Mouse (Mus musculus): Measurements from ENCODE around the gene Ephx3. TPM values are rescaled to one million over a fixed set of nuclear protein-coding genes. Genes with fewer than 3 reads are reported as not detected.

Gene Ephx3
- polyA plus RNA-seq (2012; fragmentation: generic; extraction: Trizol): 0.12 TPM

DNA sequence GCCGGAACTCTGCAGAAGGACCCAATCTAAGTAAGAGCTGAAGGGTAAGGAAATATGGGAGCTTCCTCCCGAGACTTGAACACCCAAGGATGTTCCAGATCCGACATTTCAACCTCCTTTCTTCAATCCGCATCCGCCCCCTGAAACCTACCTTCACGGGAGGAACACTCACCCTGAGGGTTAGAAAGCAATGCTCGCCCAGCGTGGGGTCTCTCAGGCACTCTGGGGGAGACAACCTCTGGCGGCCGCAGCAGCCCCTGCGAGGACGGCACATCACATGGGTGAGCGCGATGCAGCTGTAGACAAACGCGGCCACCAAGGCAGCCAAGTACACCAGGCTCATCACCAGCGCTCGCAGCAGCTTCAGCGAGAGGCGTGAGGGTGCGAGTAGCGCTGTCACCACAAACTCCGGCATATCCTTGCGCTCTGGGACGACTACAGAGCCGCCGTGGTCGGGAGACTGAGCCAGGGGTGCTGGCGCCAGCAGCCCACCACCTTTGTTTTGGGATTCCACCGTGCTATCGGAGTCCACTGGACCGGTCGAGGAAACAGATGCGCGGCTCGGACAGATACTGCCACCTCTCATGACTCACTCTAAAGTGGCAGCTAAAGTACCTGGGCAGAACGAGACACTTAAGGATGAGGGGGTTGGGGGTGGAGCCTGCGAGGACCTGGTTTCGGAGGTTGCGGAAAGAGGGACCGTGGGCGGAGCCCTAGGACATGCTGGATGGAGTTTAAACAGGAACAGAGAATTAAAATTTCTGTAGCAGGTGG lies at the start of gene Ephx3:
TSS of gene Ephx3 (minus strand) at position 687 of the 774 bp plus-strand sequence.
- TF ChIP-seq TCF12 (IDR thresholded peaks at IDR 0.05; ENCODE audit: insufficient read depth, poor library complexity, severe bottlenecking): no peak
- TF ChIP-seq POLR2A (IDR thresholded peaks at IDR 0.05; ENCODE audit: insufficient read length, low read depth): peak; percentile 31
- no peak for TF ChIP-seq SRF (IDR thresholded peaks at IDR 0.05; ENCODE audit: control insufficient read depth, insufficient read length, low read depth)
- TF ChIP-seq TCF3 (IDR thresholded peaks at IDR 0.05; ENCODE audit: insufficient read length, low read depth): no peak
- H3K4me2 ChIP-seq (ENCODE audit: low read depth): no peak within 1 kb of the TSS
- H3K4me3 ChIP-seq: no peak within 1 kb of the TSS
- H3ac ChIP-seq (ENCODE audit: control insufficient read depth, insufficient read length): no peak within 1 kb of the TSS
- H3K36me3 ChIP-seq (ENCODE audit: control insufficient read depth, insufficient read depth): no peaks in the 10 kb centered on the region
- no peaks in the 10 kb centered on the region for H3K79me2 ChIP-seq (ENCODE audit: control insufficient read depth, insufficient read depth)
- no peaks in the 10 kb centered on the region for H3K27me3 ChIP-seq (ENCODE audit: control insufficient read depth, insufficient read depth, insufficient read length)

- Histone ChIP-seq H3K36me3 (ENCODE audit: control insufficient read depth, insufficient read depth) (peaks cover 14% of the 10 kb centered on the region), H3K27me3 (ENCODE audit: control insufficient read depth, insufficient read depth, insufficient read length) (no peaks in the 10 kb centered on the region), H3K4me3 (no peak overlapping the region), H3ac (ENCODE audit: control insufficient read depth, insufficient read length) (no peak overlapping the region), H3K79me2 (ENCODE audit: control insufficient read depth, insufficient read depth) (peaks cover 91% of the 10 kb centered on the region), H3K4me2 (ENCODE audit: low read depth) (no peak overlapping the region)
- TF ChIP-seq E2F4 (IDR thresholded peaks at IDR 0.05; ENCODE audit: insufficient read depth) (no peak), CEBPB (IDR thresholded peaks at IDR 0.05; ENCODE audit: insufficient read depth, poor library complexity, severe bottlenecking) (no peak), TCF12 (IDR thresholded peaks at IDR 0.05; ENCODE audit: insufficient read depth, poor library complexity, severe bottlenecking) (no peak), SRF (IDR thresholded peaks at IDR 0.05; ENCODE audit: control insufficient read depth, insufficient read length, low read depth) (no peak), TCF3 (IDR thresholded peaks at IDR 0.05; ENCODE audit: insufficient read length, low read depth) (no peak), POLR2AphosphoS2 (IDR thresholded peaks at IDR 0.05; ENCODE audit: insufficient read length, low read depth) (no peak), USF1 (IDR thresholded peaks at IDR 0.05; ENCODE audit: low read depth) (no peak), REST (IDR thresholded peaks at IDR 0.05; ENCODE audit: insufficient read depth, insufficient read length) (no peak), MAX (IDR thresholded peaks at IDR 0.05; ENCODE audit: low read depth) (no peak), MYOG (IDR thresholded peaks at IDR 0.05; ENCODE audit: control insufficient read depth in 1 of 3, insufficient read depth in 1 of 3, insufficient read length in 2 of 3, low read depth in 2 of 3) (no peak), POLR2A (IDR thresholded peaks at IDR 0.05; ENCODE audit: insufficient read length, low read depth) (no peak), MYOD1 (IDR thresholded peaks at IDR 0.05; ENCODE audit: control insufficient read depth in 1 of 3, insufficient read length in 2 of 3, low read depth in 2 of 3) (no peak)
Observed at GRCm38 (mm10) chr17:32238589-32238988, 49.2 kb upstream of the Ephx3 start.

DNA sequence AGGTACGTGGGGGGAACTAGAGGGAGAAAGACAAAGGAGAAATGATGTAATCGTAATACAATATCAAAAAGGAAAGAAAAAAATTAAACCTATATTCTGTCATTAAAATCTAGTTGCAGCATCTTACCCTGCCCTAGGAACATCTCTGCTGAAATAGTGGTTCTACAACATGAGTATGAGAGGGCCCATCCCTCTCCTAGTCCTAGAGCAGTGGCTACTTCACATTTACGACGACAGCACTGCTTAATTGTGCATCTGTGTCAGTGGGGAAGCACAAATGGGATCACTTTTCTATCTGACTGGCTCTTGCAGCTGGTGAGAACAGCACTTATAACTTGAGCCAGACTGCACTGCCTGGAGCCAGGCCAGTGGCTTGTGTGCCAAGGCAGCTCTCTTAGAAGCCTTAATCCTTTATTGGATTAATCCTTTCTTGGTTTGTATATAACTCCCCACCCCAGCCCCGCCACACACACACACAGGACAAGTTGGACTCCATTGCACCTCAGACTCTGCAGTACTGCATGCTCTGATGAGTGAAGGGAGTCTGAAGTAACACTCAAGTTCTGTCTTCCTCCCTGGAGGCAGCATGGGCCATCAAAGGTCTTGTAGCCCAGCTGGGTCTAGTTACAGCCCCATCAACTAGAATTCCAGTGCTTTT lies 46.3 kb upstream of the Ephx3 start:
- TF ChIP-seq SRF (IDR thresholded peaks at IDR 0.05; ENCODE audit: control insufficient read depth, insufficient read length, low read depth): no peak
- no peak for TF ChIP-seq REST (IDR thresholded peaks at IDR 0.05; ENCODE audit: insufficient read depth, insufficient read length)
- no peak for TF ChIP-seq USF1 (IDR thresholded peaks at IDR 0.05; ENCODE audit: low read depth)
- no peak for TF ChIP-seq TCF3 (IDR thresholded peaks at IDR 0.05; ENCODE audit: insufficient read length, low read depth)
- peak in 2 of 3 experiments; percentile 18 to 66 for TF ChIP-seq MYOD1 (IDR thresholded peaks at IDR 0.05; ENCODE audit: control insufficient read depth in 1 of 3, insufficient read length in 2 of 3, low read depth in 2 of 3)
- no peak for TF ChIP-seq CEBPB (IDR thresholded peaks at IDR 0.05; ENCODE audit: insufficient read depth, poor library complexity, severe bottlenecking)
- TF ChIP-seq E2F4 (IDR thresholded peaks at IDR 0.05; ENCODE audit: insufficient read depth): no peak
- peak in 1 of 3 experiments; percentile 43 for TF ChIP-seq MYOG (IDR thresholded peaks at IDR 0.05; ENCODE audit: control insufficient read depth in 1 of 3, insufficient read depth in 1 of 3, insufficient read length in 2 of 3, low read depth in 2 of 3)
- no peak for TF ChIP-seq POLR2A (IDR thresholded peaks at IDR 0.05; ENCODE audit: insufficient read length, low read depth)
- TF ChIP-seq POLR2AphosphoS2 (IDR thresholded peaks at IDR 0.05; ENCODE audit: insufficient read length, low read depth): no peak
- no peak for TF ChIP-seq MAX (IDR thresholded peaks at IDR 0.05; ENCODE audit: low read depth)
- no peak for TF ChIP-seq TCF12 (IDR thresholded peaks at IDR 0.05; ENCODE audit: insufficient read depth, poor library complexity, severe bottlenecking)
- no peak overlapping the region for H3K4me3 ChIP-seq

DNA sequence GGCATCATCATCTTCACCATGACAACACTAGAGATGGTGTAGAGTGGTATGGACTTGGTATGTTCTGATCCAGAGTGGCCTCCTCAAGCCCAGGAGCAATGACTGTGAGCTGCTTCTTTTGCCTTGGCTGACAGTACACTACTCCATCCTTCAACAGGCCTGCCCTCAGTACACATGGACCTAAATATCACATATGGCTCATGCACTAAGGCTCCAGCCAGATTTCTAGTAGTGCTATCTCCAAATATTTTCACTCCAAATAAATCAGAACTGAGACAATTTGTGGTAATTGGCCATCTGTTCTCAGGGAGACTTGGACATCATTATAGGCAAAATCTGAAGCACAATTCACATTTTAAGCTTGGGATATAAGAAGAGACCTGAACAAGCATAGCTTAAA lies 43.8 kb upstream of the Ephx3 start:
- H3K79me2 ChIP-seq (ENCODE audit: control insufficient read depth, insufficient read depth): peaks cover 89% of the 10 kb centered on the region
- TF ChIP-seq SRF (IDR thresholded peaks at IDR 0.05; ENCODE audit: control insufficient read depth, insufficient read length, low read depth) (no peak), REST (IDR thresholded peaks at IDR 0.05; ENCODE audit: insufficient read depth, insufficient read length) (no peak), MAX (IDR thresholded peaks at IDR 0.05; ENCODE audit: low read depth) (no peak), E2F4 (IDR thresholded peaks at IDR 0.05; ENCODE audit: insufficient read depth) (no peak), POLR2A (IDR thresholded peaks at IDR 0.05; ENCODE audit: insufficient read length, low read depth) (no peak), TCF3 (IDR thresholded peaks at IDR 0.05; ENCODE audit: insufficient read length, low read depth) (no peak), TCF12 (IDR thresholded peaks at IDR 0.05; ENCODE audit: insufficient read depth, poor library complexity, severe bottlenecking) (no peak), MYOG (IDR thresholded peaks at IDR 0.05; ENCODE audit: control insufficient read depth in 1 of 3, insufficient read depth in 1 of 3, insufficient read length in 2 of 3, low read depth in 2 of 3) (no peak), MYOD1 (IDR thresholded peaks at IDR 0.05; ENCODE audit: control insufficient read depth in 1 of 3, insufficient read length in 2 of 3, low read depth in 2 of 3) (no peak), USF1 (IDR thresholded peaks at IDR 0.05; ENCODE audit: low read depth) (no peak), CEBPB (IDR thresholded peaks at IDR 0.05; ENCODE audit: insufficient read depth, poor library complexity, severe bottlenecking) (no peak), POLR2AphosphoS2 (IDR thresholded peaks at IDR 0.05; ENCODE audit: insufficient read length, low read depth) (no peak)

More for the DNA sequence above, 46.3 kb upstream of the Ephx3 start:
- Histone ChIP-seq H3K4me2 (ENCODE audit: low read depth) (peak overlapping the region; percentile 39), H3K36me3 (ENCODE audit: control insufficient read depth, insufficient read depth) (peaks cover 4% of the 10 kb centered on the region), H3K27me3 (ENCODE audit: control insufficient read depth, insufficient read depth, insufficient read length) (no peaks in the 10 kb centered on the region), H3K79me2 (ENCODE audit: control insufficient read depth, insufficient read depth) (peaks cover 91% of the 10 kb centered on the region), H3ac (ENCODE audit: control insufficient read depth, insufficient read length) (no peak overlapping the region)

More for the DNA sequence above, 43.8 kb upstream of the Ephx3 start:
- H3K27me3 ChIP-seq (ENCODE audit: control insufficient read depth, insufficient read depth, insufficient read length): no peaks in the 10 kb centered on the region
- peaks cover 16% of the 10 kb centered on the region for H3K36me3 ChIP-seq (ENCODE audit: control insufficient read depth, insufficient read depth)
- H3K4me2 ChIP-seq (ENCODE audit: low read depth): no peak overlapping the region
- no peak overlapping the region for H3K4me3 ChIP-seq
- H3ac ChIP-seq (ENCODE audit: control insufficient read depth, insufficient read length): no peak overlapping the region

All from myocyte (in vitro differentiated cells).